Mouse (Mus musculus) heart, embryonic 12.5 days (tissue): ENCODE results near the gene Stoml1. TPM values are rescaled to one million over a fixed set of nuclear protein-coding genes. Genes with fewer than 3 reads are reported as not detected.
"Not testable (repeated sequence)": the region's sequence is repeated elsewhere in the genome, so short reads cannot be mapped to it uniquely, and the experiment has no call there.

Source experiments
- ATAC-seq: fragments of 200-750 bp; cut with Nextera tagmentation; 2 replicates; pipeline ENCODE4 v1.8.0; 2017; ENCODE audit warnings: moderate TSS enrichment, moderate library complexity; ENCODE audit not compliant: insufficient number of reproducible peaks, low FRiP score
- H3K27ac ChIP-seq: fragments of 300-500 bp; sonication (generic); 2 replicates; pipeline ENCODE4 v1.5.1; 2016; ENCODE audit warnings: mild to moderate bottlenecking, moderate library complexity; ENCODE audit not compliant: poor library complexity, severe bottlenecking
- H3K27me3 ChIP-seq: fragments of 300-500 bp; sonication (generic); replicated peaks from 2 replicates; pipeline ENCODE4 v1.6.1; 2016; ENCODE audit warnings: mild to moderate bottlenecking, moderate library complexity
- H3K36me3 ChIP-seq: fragments of 300-500 bp; sonication (generic); 2 replicates; pipeline ENCODE4 v1.6.1; 2016; ENCODE audit warnings: mild to moderate bottlenecking, moderate library complexity
- H3K4me1 ChIP-seq: fragments of 300-500 bp; sonication (generic); replicated peaks from 2 replicates; pipeline ENCODE4 v1.6.1; 2016; ENCODE audit warnings: mild to moderate bottlenecking
- H3K4me2 ChIP-seq: fragments of 300-500 bp; sonication (generic); 2 replicates; pipeline ENCODE4 v1.6.1; 2016; ENCODE audit warnings: mild to moderate bottlenecking, moderate library complexity
- H3K4me3 ChIP-seq: fragments of 300-500 bp; sonication (generic); 2 replicates; pipeline ENCODE4 v1.5.1; 2016; ENCODE audit warnings: mild to moderate bottlenecking
- H3K9ac ChIP-seq: fragments of 300-500 bp; sonication (generic); 2 replicates; pipeline ENCODE4 v1.6.1; 2016; ENCODE audit warnings: mild to moderate bottlenecking, moderate library complexity
- H3K9me3 ChIP-seq: fragments of 300-500 bp; sonication (generic); replicated peaks from 2 replicates; pipeline ENCODE4 v1.6.1; 2016; ENCODE audit warnings: mild to moderate bottlenecking, moderate library complexity
- WGBS: fragments of 180-500 bp; shearing (Covaris S2); methylation state at CpG from one replicate; pipeline ENCODE4 v1.1.7; 2016; 5-methylcytosine and 5-hydroxymethylcytosine counted together
- polyA plus RNA-seq: library from polyadenylated mRNA; unstranded; fragments of >200 nt; fragmentation: Nextera tagmentation; extraction: Ambion mirVana; gene quantifications from 2 replicates; pipeline ENCODE4 v1.2.1, GENCODE M21; 2016

Stoml1 gene
- polyA plus RNA-seq, 1 experiment from 2014 or later, result 24.0 TPM

GRCm38 (mm10) chr9:58243696-58244095, 9.3 kb upstream of the Stoml1 start:
- no peak overlapping the region for H3K9ac ChIP-seq
- H3K27ac ChIP-seq, result no peak overlapping the region
- H3K4me1 ChIP-seq, result peaks cover 52% of the 10 kb centered on the region
- ATAC-seq, result no peak
- 80% methylated on average over 6 of the region's 6 CpGs for WGBS
- H3K9me3 ChIP-seq, result no peaks in the 10 kb centered on the region
- H3K27me3 ChIP-seq, result no peaks in the 10 kb centered on the region
- H3K36me3 ChIP-seq, result peaks cover 16% of the 10 kb centered on the region
- H3K4me3 ChIP-seq, result no peak overlapping the region
- H3K4me2 ChIP-seq, result no peak overlapping the region

- Histone ChIP-seq H3K27me3 (no peaks in the 10 kb centered on the region), H3K36me3 (peaks cover 6% of the 10 kb centered on the region), H3K9ac (no peak overlapping the region), H3K4me3 (no peak overlapping the region), H3K9me3 (no peaks in the 10 kb centered on the region), H3K4me1 (peaks cover 62% of the 10 kb centered on the region), H3K27ac (no peak overlapping the region), H3K4me2 (no peak overlapping the region)
- 64% methylated on average over 4 of the region's 4 CpGs for WGBS
- no peak for ATAC-seq
Observed at GRCm38 (mm10) chr9:58246083-58246591, 6.8 kb upstream of the Stoml1 start.

- Histone ChIP-seq H3K27me3 (no peaks in the 10 kb centered on the region), H3K4me1 (peaks cover 51% of the 10 kb centered on the region), H3K4me2 (peak overlapping the region; percentile 65), H3K4me3 (peak overlapping the region; percentile 37), H3K9me3 (no peaks in the 10 kb centered on the region), H3K9ac (peak overlapping the region; percentile 55), H3K27ac (peak overlapping the region; percentile 73), H3K36me3 (peaks cover 6% of the 10 kb centered on the region)
- ATAC-seq, result peak; percentile 78
- WGBS, result 5% methylated on average over 25 of the region's 25 CpGs
Observed at GRCm38 (mm10) chr9:58247064-58247759, 5.8 kb upstream of the Stoml1 start.

- Histone ChIP-seq H3K36me3 (peaks cover 6% of the 10 kb centered on the region), H3K27ac (peak overlapping the region; percentile 85), H3K9ac (peak overlapping the region; percentile 87), H3K4me3 (peak overlapping the region; percentile 58), H3K4me2 (peak overlapping the region; percentile 72), H3K4me1 (peaks cover 42% of the 10 kb centered on the region), H3K9me3 (no peaks in the 10 kb centered on the region), H3K27me3 (no peaks in the 10 kb centered on the region)
- no peak for ATAC-seq
- WGBS, result 25% methylated on average over 7 of the region's 7 CpGs
Observed at GRCm38 (mm10) chr9:58248746-58249413, 4.1 kb upstream of the Stoml1 start.

- Histone ChIP-seq H3K27ac (peak within 1 kb of the TSS; percentile 85), H3K9me3 (no peaks in the 10 kb centered on the region), H3K27me3 (no peaks in the 10 kb centered on the region), H3K36me3 (peaks cover 6% of the 10 kb centered on the region), H3K9ac (peak within 1 kb of the TSS; percentile 87), H3K4me2 (peak within 1 kb of the TSS; percentile 72), H3K4me3 (peak within 1 kb of the TSS; percentile 58), H3K4me1 (peaks cover 40% of the 10 kb centered on the region)
- peak; percentile 62 for ATAC-seq
- under 1% methylated on average over 16 of the region's 16 CpGs for whole genome bisulfite sequencing
Observed at GRCm38 (mm10) chr9:58249592-58250192, 3.3 kb upstream of the Stoml1 start, which contains the start of gene Pml. Gene Pml, minus strand, starts transcription at chr9:58249786.

GRCm38 (mm10) chr9:58250322-58250721, 2.6 kb upstream of the Stoml1 start:
- H3K9ac ChIP-seq, result peak overlapping the region; percentile 87; the same call in 1 of the 2 replicates
- no peaks in the 10 kb centered on the region for H3K27me3 ChIP-seq
- WGBS, result 67% methylated on average over 8 of the region's 8 CpGs
- no peak for ATAC-seq
- H3K9me3 ChIP-seq, result no peaks in the 10 kb centered on the region
- peaks cover 4% of the 10 kb centered on the region for H3K36me3 ChIP-seq
- H3K4me2 ChIP-seq, result peak overlapping the region; percentile 72
- peak overlapping the region; percentile 58; the same call in 1 of the 2 replicates for H3K4me3 ChIP-seq
- peaks cover 40% of the 10 kb centered on the region for H3K4me1 ChIP-seq
- H3K27ac ChIP-seq, result peak overlapping the region; percentile 85

- not testable (repeated sequence) for H3K27me3 ChIP-seq, H3K36me3 ChIP-seq, H3K4me2 ChIP-seq, ATAC-seq, H3K9ac ChIP-seq, H3K9me3 ChIP-seq, H3K4me3 ChIP-seq
- Histone ChIP-seq H3K4me1 (peaks cover 40% of the 10 kb centered on the region), H3K27ac (0 out of 2 replicates have a peak overlapping the region, but pooled peaks have one; percentile 85)
- WGBS, result 86% methylated on average over 1 of the region's 1 CpGs
Observed at GRCm38 (mm10) chr9:58250730-58251129, 2.2 kb upstream of the Stoml1 start.

GRCm38 (mm10) chr9:58253805-58254122, 800 bp downstream of the Stoml1 start:
- not testable (repeated sequence) for H3K27me3 ChIP-seq, H3K9me3 ChIP-seq, ATAC-seq
- Histone ChIP-seq H3K4me1 (peaks cover 19% of the 10 kb centered on the region), H3K4me3 (peak overlapping the region; percentile 65), H3K4me2 (peak overlapping the region; percentile 81), H3K36me3 (peaks cover 29% of the 10 kb centered on the region), H3K27ac (peak overlapping the region; percentile 74; the same call in 1 of the 2 replicates), H3K9ac (peak overlapping the region; percentile 79)
- WGBS, result 68% methylated on average over 5 of the region's 5 CpGs

GRCm38 (mm10) chr9:58255105-58255504, 2.1 kb downstream of the Stoml1 start:
- Histone ChIP-seq H3K4me1 (peaks cover 13% of the 10 kb centered on the region), H3K9me3 (no peaks in the 10 kb centered on the region), H3K36me3 (peaks cover 40% of the 10 kb centered on the region), H3K27ac (no peak overlapping the region), H3K4me2 (no peak overlapping the region), H3K4me3 (no peak overlapping the region), H3K9ac (no peak overlapping the region), H3K27me3 (no peaks in the 10 kb centered on the region)
- ATAC-seq, result no peak
- WGBS, result 48% methylated on average over 2 of the region's 2 CpGs

GRCm38 (mm10) chr9:58255704-58256685, 3.0 kb downstream of the Stoml1 start:
- Histone ChIP-seq H3K4me2 (no peak overlapping the region), H3K4me1 (peaks cover 7% of the 10 kb centered on the region), H3K27me3 (no peaks in the 10 kb centered on the region), H3K9me3 (no peaks in the 10 kb centered on the region), H3K4me3 (no peak overlapping the region), H3K36me3 (peaks cover 48% of the 10 kb centered on the region), H3K27ac (no peak overlapping the region), H3K9ac (no peak overlapping the region)
- WGBS, result 80% methylated on average over 10 of the region's 10 CpGs
- no peak for ATAC-seq
